Mouse (Mus musculus): ENCODE data around the gene Aasdh. TPM values are rescaled to one million over a fixed set of nuclear protein-coding genes. Genes with fewer than 3 reads are reported as not detected.

The Aasdh gene
- 10.7 and 12.1 TPM in 2 replicates for polyA plus RNA-seq (2012; rRNA removed)

DNA sequence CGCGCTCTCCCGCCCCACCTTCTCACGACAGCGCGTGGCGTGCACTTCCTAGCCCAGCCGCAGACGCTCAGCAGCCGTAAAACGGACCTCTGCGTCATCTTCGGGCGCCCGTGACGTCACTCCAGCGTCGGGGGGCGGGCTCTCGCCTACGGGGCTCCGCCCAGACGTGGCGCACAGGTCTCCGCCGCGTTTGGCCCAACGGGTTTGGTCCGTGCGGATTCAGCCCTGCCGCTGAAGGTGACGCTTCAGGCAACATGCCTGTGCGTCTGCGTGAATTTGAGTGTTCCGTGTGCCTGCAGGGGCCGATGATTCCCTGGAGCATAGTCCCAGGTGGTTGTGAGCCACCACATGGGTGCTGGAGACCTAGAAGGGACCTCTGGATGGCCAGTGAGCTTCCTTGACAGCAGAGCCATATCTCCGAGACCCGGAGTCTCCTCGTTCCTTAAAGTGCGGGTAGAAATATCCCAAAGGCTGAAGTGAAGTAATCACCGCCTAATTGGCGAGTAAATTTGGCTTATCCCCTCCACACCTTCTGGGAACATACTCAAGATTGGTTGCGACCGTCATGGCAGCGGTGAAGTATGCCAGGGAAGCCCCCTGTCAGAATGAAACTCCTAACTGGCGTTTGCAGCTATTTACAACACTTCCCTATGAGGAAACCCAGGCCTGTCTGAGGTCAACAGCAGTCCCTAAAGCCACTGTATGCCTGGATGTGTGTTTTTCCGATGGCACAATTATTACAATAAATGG, at the start of gene Aasdh:
Aasdh (minus strand) TSS at position 110 of the 750 bp plus-strand sequence.
- DNase-seq = peak; percentile 94
- H3K4me1 ChIP-seq (replicated peaks; ENCODE audit: control insufficient read depth, insufficient read depth, low read length) = 0 out of 2 replicates have a peak, but pooled peaks cover 5% of the 10 kb centered on the region
- TF ChIP-seq POLR2A (IDR thresholded peaks at IDR 0.05; ENCODE audit: control insufficient read depth, extremely low read depth, insufficient read depth, low read length, poor library complexity) (peak; percentile 94), CTCF (IDR thresholded peaks at IDR 0.05; ENCODE audit: borderline replicate concordance, control insufficient read depth, extremely low read depth, insufficient read depth, low read length, poor library complexity) (peak; percentile 67; the same call in 1 of the 2 replicates)
- 1% methylated on average over 47 of the region's 47 CpGs for WGBS
- peak within 1 kb of the TSS; percentile 76 for H3K4me3 ChIP-seq (ENCODE audit: control insufficient read depth, insufficient read depth, low read length)
- peak within 1 kb of the TSS; percentile 24; the same call in 1 of the 2 replicates for H3K27ac ChIP-seq (ENCODE audit: control insufficient read depth, insufficient read depth, low read length)
- H3K27me3 ChIP-seq (ENCODE audit: control insufficient read depth, insufficient read depth, low read length) = no peaks in the 10 kb centered on the region
- H3K36me3 ChIP-seq (ENCODE audit: control insufficient read depth, insufficient read depth, low read length) = no peaks in the 10 kb centered on the region

DNA sequence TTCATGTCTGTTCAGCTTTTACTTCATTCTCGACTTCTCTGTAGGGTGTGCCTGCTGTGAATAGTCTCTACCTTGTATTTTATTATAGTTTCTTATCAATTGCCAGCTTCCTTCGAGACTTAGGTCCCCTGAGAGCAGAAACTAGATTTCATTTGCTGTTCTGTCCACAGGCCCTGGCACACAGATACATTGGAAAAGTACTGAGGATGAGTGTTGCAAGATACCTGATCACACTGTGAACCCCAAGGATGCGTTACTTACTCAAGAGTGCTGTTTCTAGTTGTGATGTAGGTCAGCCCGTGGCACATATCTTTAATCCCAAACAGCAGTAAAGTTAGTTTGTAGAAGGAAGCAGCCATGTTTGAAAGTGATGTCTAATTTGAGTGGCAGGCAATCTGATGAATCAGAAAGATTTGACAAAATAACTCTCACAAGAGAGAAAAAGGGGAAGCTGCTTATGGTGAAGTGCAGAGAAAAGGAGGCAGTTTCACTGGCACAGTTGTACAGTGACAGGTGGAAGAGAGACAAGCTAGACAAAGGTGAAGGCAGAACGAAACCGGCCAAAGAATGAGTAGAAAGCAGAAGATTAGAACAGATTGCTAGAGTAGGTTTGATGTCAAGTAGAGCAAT, 49.1 kb upstream of the Aasdh start:
- H3K36me3 ChIP-seq (ENCODE audit: control insufficient read depth, insufficient read depth, low read length) = peaks cover 19% of the 10 kb centered on the region
- H3K4me1 ChIP-seq (replicated peaks; ENCODE audit: control insufficient read depth, insufficient read depth, low read length) = peaks cover 4% of the 10 kb centered on the region; the same call in 1 of the 2 replicates
- no peak overlapping the region for H3K27ac ChIP-seq (ENCODE audit: control insufficient read depth, insufficient read depth, low read length)
- 59% methylated on average over 6 of the region's 6 CpGs for WGBS
- no peaks in the 10 kb centered on the region for H3K27me3 ChIP-seq (ENCODE audit: control insufficient read depth, insufficient read depth, low read length)
- TF ChIP-seq CTCF (IDR thresholded peaks at IDR 0.05; ENCODE audit: borderline replicate concordance, control insufficient read depth, extremely low read depth, insufficient read depth, low read length, poor library complexity) (no peak), POLR2A (IDR thresholded peaks at IDR 0.05; ENCODE audit: control insufficient read depth, extremely low read depth, insufficient read depth, low read length, poor library complexity) (no peak)
- DNase-seq = no peak
- no peak overlapping the region for H3K4me3 ChIP-seq (ENCODE audit: control insufficient read depth, insufficient read depth, low read length)

DNA sequence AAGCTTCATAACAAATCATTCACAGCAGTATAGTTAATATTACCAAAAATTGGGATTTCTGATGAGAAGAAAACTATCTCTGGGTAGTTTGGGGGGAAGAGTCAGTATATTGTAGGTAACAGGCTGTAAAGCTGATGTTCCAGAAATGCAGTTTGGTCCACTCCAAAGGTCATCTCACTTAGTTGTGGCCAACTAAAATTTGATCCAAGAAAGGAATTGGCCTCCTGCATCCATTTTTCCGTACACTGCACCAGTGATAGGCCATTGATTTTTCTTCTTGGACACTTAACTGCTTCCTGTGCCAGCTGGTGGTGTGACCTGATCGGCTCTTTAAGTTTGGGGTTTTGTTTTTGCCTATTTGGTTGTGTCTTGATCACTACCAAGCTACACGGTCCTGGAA, 48.5 kb upstream of the Aasdh start:
- no peak for TF ChIP-seq CTCF (IDR thresholded peaks at IDR 0.05; ENCODE audit: borderline replicate concordance, control insufficient read depth, extremely low read depth, insufficient read depth, low read length, poor library complexity)
- no peak for TF ChIP-seq POLR2A (IDR thresholded peaks at IDR 0.05; ENCODE audit: control insufficient read depth, extremely low read depth, insufficient read depth, low read length, poor library complexity)
- Histone ChIP-seq H3K36me3 (ENCODE audit: control insufficient read depth, insufficient read depth, low read length) (peaks cover 16% of the 10 kb centered on the region), H3K4me1 (replicated peaks; ENCODE audit: control insufficient read depth, insufficient read depth, low read length) (peaks cover 4% of the 10 kb centered on the region; the same call in 1 of the 2 replicates), H3K27ac (ENCODE audit: control insufficient read depth, insufficient read depth, low read length) (no peak overlapping the region), H3K4me3 (ENCODE audit: control insufficient read depth, insufficient read depth, low read length) (no peak overlapping the region), H3K27me3 (ENCODE audit: control insufficient read depth, insufficient read depth, low read length) (no peaks in the 10 kb centered on the region)
- 74% methylated on average over 3 of the region's 3 CpGs for WGBS
- no peak for DNase-seq

DNA sequence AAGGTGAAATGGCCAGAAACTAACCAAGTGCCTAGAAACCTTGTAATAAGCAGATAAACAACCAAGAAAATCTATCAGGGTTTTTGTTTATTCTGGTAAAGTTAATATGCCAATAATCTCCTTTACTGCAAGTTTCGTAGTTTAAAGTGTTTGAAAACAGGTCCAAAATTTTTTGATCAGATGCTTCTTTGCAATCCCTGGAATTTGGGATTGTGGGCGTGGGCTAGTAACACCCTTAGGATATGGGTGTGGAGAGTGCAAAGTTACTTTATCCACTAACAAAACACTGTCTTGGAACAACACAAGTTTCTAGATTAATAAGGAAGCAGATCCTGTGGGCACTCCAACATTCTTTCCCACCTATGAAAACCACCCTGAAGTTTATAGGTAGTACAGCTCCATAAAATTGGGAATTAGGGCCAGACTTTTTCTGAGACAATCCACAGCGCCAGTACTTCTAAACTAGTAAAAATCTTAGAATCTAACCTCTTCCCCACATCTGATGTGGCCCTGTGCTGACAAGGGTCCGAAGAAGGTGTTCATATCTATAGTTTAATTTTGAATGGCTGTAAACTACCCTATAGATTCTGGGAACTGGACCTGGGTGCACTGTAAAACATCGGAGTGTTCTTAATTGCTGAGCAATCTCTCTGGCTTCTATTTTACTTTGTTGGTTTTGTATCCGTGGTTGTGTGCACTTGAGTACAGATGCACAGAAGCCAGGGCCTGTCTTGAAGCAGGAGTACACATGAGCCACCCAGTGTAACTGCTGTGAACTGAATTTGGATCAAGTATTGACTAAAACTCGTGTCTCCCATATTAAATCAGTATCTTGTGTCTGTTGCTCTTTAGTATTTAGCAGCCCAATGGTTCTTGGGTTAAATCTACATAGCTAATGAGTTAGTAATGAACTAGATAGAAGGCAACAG, 47.1 kb upstream of the Aasdh start:
- DNase-seq = no peak
- H3K36me3 ChIP-seq (ENCODE audit: control insufficient read depth, insufficient read depth, low read length) = peaks cover 8% of the 10 kb centered on the region
- H3K4me3 ChIP-seq (ENCODE audit: control insufficient read depth, insufficient read depth, low read length) = peak overlapping the region; percentile 95
- no peaks in the 10 kb centered on the region for H3K27me3 ChIP-seq (ENCODE audit: control insufficient read depth, insufficient read depth, low read length)
- H3K27ac ChIP-seq (ENCODE audit: control insufficient read depth, insufficient read depth, low read length) = peak overlapping the region; percentile 75; the same call in 1 of the 2 replicates
- H3K4me1 ChIP-seq (replicated peaks; ENCODE audit: control insufficient read depth, insufficient read depth, low read length) = peaks cover 4% of the 10 kb centered on the region; the same call in 1 of the 2 replicates
- no peak for TF ChIP-seq POLR2A (IDR thresholded peaks at IDR 0.05; ENCODE audit: control insufficient read depth, extremely low read depth, insufficient read depth, low read length, poor library complexity)
- 5% methylated on average over 7 of the region's 7 CpGs for WGBS

DNA sequence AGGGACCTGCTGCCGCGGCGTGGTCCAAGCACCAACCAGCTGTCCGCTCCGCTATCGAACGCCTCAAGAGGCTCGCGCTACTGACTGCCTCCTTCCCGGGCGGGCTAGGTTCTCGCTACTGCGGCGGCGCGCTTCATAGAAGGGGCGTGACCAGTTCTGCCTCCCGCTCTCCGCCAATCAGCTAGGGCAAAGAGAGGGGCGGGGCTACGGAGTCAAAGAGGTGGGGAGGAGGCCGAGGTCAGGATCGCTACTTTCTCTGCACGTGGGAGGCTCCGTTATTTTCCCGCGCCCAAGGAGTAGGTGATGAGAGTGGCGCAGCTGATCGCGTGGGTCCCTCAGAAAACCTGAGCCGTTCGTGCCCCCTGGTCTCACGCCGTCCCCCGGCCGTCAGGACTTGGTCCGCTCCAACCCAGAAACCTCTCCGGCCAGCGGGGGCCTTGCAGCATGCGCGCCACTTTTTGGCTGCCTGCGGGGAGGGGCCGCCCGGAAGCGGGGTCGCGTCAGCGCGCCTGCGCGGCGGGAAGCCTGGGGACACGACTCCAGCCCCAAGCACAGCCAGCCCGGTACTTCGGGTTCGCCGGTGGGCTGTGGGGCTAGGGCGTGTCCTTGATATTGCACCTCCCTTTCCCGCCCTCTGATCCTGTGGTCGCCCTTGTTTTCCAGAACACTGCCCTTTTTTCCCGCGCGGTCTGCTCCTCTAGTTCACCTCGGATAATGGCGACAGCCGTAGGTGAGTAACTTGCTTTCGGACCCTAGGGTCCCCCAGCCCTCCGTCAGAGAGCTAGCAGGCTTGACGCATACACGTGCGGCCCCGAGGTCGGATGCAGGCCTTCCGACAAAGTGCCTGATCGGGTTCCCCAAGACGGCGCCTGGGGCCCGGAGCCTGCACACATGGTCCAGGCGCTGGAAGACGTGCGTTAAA, 46.1 kb upstream of the Aasdh start, which contains the start of the genes Paics and Ppat:
Paics (plus strand) TSS at position 202 of the 922 bp plus-strand sequence.
Ppat (minus strand) TSS at position 473 of the 922 bp plus-strand sequence.
- peak within 1 kb of the TSS; percentile 75 for H3K27ac ChIP-seq (ENCODE audit: control insufficient read depth, insufficient read depth, low read length)
- H3K4me1 ChIP-seq (replicated peaks; ENCODE audit: control insufficient read depth, insufficient read depth, low read length) = peaks cover 4% of the 10 kb centered on the region; the same call in 1 of the 2 replicates
- no peaks in the 10 kb centered on the region for H3K27me3 ChIP-seq (ENCODE audit: control insufficient read depth, insufficient read depth, low read length)
- WGBS = under 1% methylated on average over 81 of the region's 81 CpGs
- peak; percentile 99 for DNase-seq
- H3K4me3 ChIP-seq (ENCODE audit: control insufficient read depth, insufficient read depth, low read length) = peak within 1 kb of the TSS; percentile 95
- TF ChIP-seq POLR2A (IDR thresholded peaks at IDR 0.05; ENCODE audit: control insufficient read depth, extremely low read depth, insufficient read depth, low read length, poor library complexity) = peak; percentile 86; the same call in 1 of the 2 replicates
- no peak for TF ChIP-seq CTCF (IDR thresholded peaks at IDR 0.05; ENCODE audit: borderline replicate concordance, control insufficient read depth, extremely low read depth, insufficient read depth, low read length, poor library complexity)
- no peaks in the 10 kb centered on the region; the same call in 1 of the 2 replicates for H3K36me3 ChIP-seq (ENCODE audit: control insufficient read depth, insufficient read depth, low read length)
